Mouse (Mus musculus): ENCODE results near the gene Dennd1b.
A peak's percentile ranks its signal among the peaks of the same experiment; 100 is the strongest.

Dennd1b gene

GRCm38 (mm10) chr1:139015118-139015788 lies 52.0 kb downstream of the Dennd1b start:
- DNase-seq (ENCODE audit: inconsistent ontology term) = no peak

DNA sequence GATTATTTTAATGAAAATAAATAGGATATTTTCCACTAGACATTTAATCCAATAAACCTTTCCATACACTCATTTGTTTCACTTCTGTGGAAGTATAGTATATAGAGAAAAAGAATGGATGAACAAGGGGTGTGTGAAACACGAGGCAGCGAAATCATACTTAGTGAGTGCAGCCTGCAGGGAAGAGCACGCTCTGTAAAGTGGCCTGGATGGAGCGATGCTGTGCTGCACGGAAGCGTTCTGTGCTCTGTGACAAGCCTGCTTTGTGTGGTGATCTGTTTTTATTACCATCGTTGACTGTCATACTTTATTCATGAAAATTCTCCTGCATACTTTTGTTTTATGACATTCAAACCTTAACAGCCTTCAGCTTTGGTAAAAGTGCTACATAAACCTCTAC lies 58.1 kb downstream of the Dennd1b start:
- no peak for DNase-seq (ENCODE audit: inconsistent ontology term)

DNA sequence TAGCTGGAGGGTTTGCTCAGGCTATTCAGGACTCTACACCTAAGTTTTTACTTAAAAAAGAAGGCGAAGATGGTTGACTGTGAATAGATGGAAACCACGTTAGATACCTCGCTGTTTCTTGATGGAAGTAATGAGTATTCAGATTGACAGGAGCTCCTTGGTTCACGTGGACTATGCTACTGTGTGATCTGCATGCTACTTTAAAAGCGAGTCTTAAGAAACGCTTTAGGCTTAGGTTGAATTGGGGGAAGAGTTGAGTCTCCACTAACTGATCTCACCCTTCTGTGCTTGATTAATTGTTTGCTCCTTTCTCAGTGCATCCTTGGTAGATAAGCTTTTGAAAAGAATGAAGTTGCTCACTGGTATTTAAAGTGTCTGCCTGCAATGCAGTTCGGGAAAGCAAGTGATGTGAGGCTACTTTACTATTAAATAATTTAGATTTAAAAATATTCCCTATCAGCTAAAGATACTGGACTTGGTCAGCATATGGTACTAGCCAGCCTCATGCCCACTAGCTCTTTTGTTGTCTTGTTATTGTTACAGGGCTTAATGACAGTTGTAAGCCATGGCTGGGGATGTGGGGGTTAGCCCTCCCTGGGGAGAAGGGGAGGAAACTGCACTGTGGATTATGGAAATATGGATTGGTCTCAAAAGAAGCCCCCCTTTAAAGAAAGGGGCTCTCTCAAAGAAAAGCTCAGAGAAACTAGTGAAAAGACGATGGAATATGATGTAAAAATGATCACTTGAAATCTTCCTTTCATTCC lies 62.8 kb downstream of the Dennd1b start:
- DNase-seq (ENCODE audit: inconsistent ontology term) = no peak

GRCm38 (mm10) chr1:139029521-139029920 lies 66.3 kb downstream of the Dennd1b start:
- DNase-seq (ENCODE audit: inconsistent ontology term) = no peak

- DNase-seq (ENCODE audit: inconsistent ontology term) = no peak
Observed at GRCm38 (mm10) chr1:139032411-139032810, 69.2 kb downstream of the Dennd1b start.

- DNase-seq (ENCODE audit: inconsistent ontology term) = no peak
Observed at GRCm38 (mm10) chr1:139035141-139035540, 71.9 kb downstream of the Dennd1b start.

GRCm38 (mm10) chr1:139036302-139036701 lies 73.1 kb downstream of the Dennd1b start:
- no peak for DNase-seq (ENCODE audit: inconsistent ontology term)

DNA sequence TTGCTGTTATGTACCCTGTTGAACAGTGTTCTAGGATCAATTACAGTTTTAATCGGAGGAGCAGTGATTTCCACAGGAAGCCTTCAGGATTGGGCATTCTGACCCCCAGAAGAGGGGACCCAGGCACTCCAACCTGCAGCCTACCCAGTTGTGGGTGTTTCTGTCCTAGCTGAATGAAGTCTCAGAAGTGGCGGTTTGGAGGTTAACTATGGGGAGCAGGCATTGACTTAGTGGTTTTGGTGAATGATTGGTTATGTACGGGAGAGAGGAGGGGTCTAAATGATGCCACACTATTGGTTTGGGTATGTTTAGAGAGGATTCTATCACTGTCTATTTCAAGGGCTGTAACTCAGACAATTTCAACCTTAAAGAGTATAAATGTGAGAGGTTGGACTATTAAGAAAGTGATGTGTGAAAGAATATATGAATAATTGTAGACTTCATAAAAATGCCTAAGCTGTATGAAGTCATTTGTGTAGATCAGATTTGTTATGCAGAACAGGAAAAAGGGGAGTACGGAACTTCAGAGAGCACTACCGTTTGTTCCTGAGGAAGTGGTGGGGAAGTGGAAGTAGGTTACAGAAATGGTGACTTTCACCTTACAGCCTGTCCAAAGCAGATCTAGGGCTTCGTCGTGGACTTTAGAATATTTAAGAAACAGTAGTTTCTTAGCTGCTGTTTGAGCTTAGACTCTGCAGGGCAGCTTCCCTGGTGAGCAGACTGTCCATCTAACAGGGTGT lies 73.7 kb downstream of the Dennd1b start:
- no peak for DNase-seq (ENCODE audit: inconsistent ontology term)

DNA sequence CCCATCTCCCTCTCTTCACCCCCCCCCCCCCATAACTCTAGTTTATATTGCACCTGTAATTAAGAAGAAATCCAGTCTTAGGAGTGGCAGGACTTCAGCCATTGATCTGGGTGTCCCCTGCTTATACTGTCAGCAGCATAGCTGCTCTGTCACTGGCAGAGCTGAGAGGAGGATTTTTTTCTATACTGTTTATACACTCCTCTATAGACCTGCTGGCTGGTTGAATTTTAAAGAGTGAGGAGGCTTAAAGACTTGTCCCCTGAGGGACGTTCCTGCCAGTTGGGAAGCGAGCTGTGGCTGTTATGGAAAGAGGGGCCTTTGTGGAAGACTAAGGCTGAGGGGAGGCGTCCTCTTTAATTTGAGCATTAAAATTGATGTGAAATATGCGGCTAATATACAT lies 74.8 kb downstream of the Dennd1b start:
- no peak for DNase-seq (ENCODE audit: inconsistent ontology term)

DNA sequence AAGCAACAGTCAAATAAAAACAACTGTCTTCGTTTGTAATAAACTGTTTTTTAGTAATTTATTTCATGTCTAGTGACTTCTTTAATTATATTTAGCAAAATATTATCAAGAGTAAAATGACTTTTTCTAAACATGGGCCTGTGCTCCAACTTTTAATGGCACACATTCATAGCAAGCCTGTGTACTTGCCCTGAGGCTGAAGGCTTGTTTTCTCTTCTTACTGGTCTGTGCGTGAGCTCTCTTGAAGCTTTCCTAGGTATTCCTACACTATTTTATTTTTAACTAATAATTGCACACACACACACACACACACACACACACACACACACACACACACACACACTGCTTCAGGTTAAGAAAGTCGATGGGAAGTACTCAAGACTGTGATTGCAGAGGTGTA lies 75.4 kb downstream of the Dennd1b start:
- DNase-seq (ENCODE audit: inconsistent ontology term) = no peak

DNA sequence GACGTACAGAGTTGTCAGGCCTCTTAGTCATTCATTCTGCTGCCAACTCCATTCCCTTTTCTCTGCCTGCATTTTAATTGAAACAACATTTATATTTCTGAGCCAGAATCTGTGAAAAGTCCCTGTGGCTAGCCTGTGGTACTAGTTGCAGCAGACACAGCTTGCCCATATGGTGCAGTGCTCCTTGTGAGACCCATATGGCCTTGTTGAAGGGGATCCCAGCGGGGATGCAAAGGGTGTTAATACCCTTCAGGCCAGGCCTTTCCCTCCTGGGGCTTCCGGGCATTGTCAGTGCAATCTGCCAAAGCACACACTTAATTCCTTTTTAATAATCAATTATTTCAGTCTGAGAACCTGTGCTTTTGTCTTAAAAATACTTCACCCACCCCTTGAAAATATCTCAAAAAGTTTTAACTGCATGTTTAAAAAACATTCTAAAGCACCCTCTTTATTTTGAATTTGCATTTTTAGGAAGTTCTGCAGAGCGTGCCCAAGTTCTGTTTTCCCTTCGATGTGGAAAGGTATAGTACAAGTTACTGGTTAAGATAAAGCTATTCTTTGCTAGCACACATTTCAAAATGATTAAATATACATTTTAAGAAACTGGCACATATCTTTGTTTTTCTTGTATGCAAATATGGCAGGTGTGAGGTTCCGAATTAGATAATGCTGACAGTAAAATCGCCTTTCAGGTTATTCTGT lies 76.4 kb downstream of the Dennd1b start:
- DNase-seq (ENCODE audit: inconsistent ontology term) = no peak

DNA sequence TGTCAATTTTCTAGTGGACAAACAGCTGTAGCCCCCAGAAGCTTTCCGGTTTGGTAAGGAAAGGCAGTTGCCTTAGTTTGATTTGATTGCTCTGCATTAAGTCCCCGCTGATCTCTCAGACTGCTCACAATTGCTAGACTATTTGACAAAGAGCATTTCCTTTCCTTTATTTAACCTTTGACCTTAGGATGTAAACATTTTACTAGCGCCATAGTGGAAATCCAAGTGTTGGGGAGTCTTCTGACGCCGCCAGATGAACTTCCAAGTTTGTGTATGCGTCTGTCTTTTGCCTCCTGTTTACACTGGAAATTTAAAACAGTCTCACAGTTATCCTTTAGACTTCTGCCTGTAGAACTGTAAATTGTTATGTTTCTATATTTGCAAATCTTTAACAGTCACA lies 85.8 kb downstream of the Dennd1b start:
- DNase-seq (ENCODE audit: inconsistent ontology term) = no peak

DNA sequence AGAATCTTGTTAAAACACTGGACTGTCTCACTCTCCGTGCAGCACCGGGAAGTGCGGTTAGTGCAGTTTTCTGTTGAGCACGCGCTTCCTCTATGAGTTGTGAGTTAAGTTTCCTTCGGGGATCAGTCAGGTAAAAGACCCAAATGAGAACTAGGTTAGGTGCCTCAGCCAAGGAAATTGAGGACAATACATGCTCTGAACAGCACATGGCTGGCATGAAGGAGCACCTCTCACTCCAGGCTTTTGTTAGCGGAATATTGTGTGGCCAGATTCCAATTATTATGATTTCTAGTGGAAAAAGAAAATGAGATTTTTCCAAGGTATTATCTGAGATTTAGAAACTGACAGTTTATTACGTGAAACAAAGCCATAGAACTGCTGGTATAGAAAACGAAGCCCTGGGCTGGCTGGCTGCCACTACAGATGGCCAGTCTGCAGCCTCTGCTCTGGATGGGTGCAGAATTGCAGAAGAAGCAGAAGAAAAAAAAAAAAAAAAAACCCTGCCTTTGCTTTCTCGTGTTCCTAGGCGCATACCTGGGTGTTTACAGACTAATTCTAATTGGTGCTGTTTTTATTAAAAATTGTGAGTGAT lies 86.7 kb downstream of the Dennd1b start:
- no peak for DNase-seq (ENCODE audit: inconsistent ontology term)

DNA sequence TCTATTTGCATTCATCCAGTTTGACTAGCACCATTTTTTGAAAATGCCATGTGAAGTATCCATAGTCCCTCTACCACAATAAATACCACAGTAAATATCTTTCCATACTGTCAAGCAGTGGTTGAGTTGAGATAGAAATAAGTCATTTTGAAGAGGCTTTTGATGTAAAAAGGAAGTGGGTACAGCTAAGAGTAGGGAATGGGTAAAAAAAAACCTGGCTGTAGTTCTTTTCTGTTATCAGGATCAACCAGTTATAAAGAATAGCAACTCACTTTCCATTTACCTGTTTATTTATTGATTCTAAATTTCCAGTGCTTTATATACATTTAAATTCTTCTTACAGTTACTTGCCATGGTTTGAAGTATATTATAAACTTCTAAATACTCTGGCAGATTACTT lies 89.8 kb downstream of the Dennd1b start:
- DNase-seq (ENCODE audit: inconsistent ontology term) = no peak

GRCm38 (mm10) chr1:139060301-139060700 lies 97.1 kb downstream of the Dennd1b start:
- DNase-seq (ENCODE audit: inconsistent ontology term) = no peak

- DNase-seq (ENCODE audit: inconsistent ontology term) = no peak
Observed at GRCm38 (mm10) chr1:139064711-139065110, 101.5 kb downstream of the Dennd1b start.

DNA sequence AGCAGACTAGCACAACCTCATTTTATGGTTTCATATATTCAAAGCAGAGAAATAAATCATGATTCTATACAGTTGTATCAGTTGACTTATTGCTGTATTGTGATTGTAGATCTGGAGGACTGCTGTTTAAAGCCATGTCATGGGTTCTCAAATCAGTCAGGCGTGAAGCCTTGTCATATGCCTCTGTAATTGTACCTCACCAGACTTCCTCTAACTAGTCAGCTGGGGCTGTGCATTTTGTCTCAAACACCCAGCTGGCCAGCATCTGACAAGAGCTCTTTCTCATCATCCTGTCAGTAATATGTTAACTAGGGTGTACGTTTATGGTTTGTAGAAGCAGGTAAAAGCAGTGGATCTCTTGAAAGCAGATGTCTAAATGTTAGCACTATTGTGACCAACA lies 104.0 kb downstream of the Dennd1b start:
- no peak for DNase-seq (ENCODE audit: inconsistent ontology term)

- no peak for DNase-seq (ENCODE audit: inconsistent ontology term)
Observed at GRCm38 (mm10) chr1:139071015-139071414, 107.8 kb downstream of the Dennd1b start.

GRCm38 (mm10) chr1:139075671-139076070 lies 112.4 kb downstream of the Dennd1b start:
- DNase-seq (ENCODE audit: inconsistent ontology term) = no peak

GRCm38 (mm10) chr1:139077989-139078388 lies 114.8 kb downstream of the Dennd1b start:
- DNase-seq (ENCODE audit: inconsistent ontology term) = no peak

GRCm38 (mm10) chr1:139079000-139079399 lies 115.8 kb downstream of the Dennd1b start:
- DNase-seq (ENCODE audit: inconsistent ontology term) = no peak

DNA sequence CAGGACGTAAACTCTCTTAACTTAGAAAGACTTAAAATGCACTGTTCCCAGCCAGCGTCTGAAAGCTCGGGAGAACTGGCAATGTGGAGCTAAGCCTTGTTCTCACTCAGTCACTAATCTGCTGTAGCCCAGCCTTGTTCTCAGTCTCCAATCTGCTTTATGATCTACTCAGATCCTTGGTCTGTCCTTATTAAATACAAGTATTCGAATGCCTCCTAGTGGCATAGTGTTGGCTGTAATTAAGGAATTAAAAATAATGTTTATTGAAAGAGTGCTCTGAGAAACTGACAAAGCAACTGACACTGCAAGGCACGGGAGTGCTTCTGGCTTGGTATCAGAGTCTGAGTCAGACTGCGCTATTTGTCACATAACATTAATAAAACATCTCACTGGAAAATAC lies 116.3 kb downstream of the Dennd1b start:
- DNase-seq (ENCODE audit: inconsistent ontology term) = peak; percentile 74
